Mouse (Mus musculus) liver, embryonic 16.5 days (tissue): ENCODE measurements around the gene Fam168b. TPM values are rescaled to one million over a fixed set of nuclear protein-coding genes. Genes with fewer than 3 reads are reported as not detected.

Experiments
- ATAC-seq: fragments of 200-750 bp; cut with Nextera tagmentation; 2 replicates; pipeline ENCODE4 v1.8.0; 2017; ENCODE audit warnings: low read depth, mild to moderate bottlenecking, moderate number of reproducible peaks, moderate library complexity
- H3K27ac ChIP-seq: fragments of 300-500 bp; sonication (generic); 2 replicates; pipeline ENCODE4 v1.5.1; 2014; ENCODE audit warnings: mild to moderate bottlenecking, low read length
- H3K27me3 ChIP-seq: fragments of 300-500 bp; sonication (generic); 2 replicates; pipeline ENCODE4 v1.6.1; 2014; ENCODE audit warnings: low read depth, low read length, mixed read lengths; ENCODE audit not compliant: control insufficient read depth, insufficient read depth
- H3K36me3 ChIP-seq: fragments of 300-500 bp; sonication (generic); 2 replicates; pipeline ENCODE4 v1.6.1; 2014; ENCODE audit warnings: mild to moderate bottlenecking; ENCODE audit not compliant: control insufficient read depth, insufficient read depth
- H3K4me1 ChIP-seq: fragments of 300-500 bp; sonication (generic); 2 replicates; pipeline ENCODE4 v1.6.1; 2014; ENCODE audit warnings: low read depth, low read length, mixed read lengths; ENCODE audit not compliant: control insufficient read depth
- H3K4me2 ChIP-seq: fragments of 300-500 bp; sonication (generic); 2 replicates; pipeline ENCODE4 v1.6.1; 2014; ENCODE audit warnings: low read depth, low read length, mixed read lengths
- H3K4me3 ChIP-seq: fragments of 300-500 bp; sonication (generic); 2 replicates; pipeline ENCODE4 v1.5.1; 2014; ENCODE audit warnings: low read depth, mild to moderate bottlenecking, low read length
- H3K9ac ChIP-seq: fragments of 300-500 bp; sonication (generic); 2 replicates; pipeline ENCODE4 v1.6.1; 2014; ENCODE audit warnings: low read depth, low read length
- H3K9me3 ChIP-seq: fragments of 300-500 bp; sonication (generic); replicated peaks from 2 replicates; pipeline ENCODE4 v1.6.1; 2016; ENCODE audit warnings: low read length; ENCODE audit not compliant: control insufficient read depth
- WGBS: fragments of 180-500 bp; shearing (Covaris S2); extraction: QIAGEN DNeasy Blood & Tissue Kit; methylation state at CpG from one replicate; pipeline ENCODE4 v1.1.7; 2014; ENCODE audit not compliant: insufficient replicate concordance; 5-methylcytosine and 5-hydroxymethylcytosine counted together
- polyA plus RNA-seq: library from polyadenylated mRNA; unstranded; fragments of >200 nt; fragmentation: Nextera tagmentation; extraction: Ambion mirVana; gene quantifications from 2 replicates; pipeline ENCODE4 v1.2.1, GENCODE M21; 2015

Fam168b gene
- polyA plus RNA-seq, 1 experiment from 2014 or later, result 13.5 TPM

DNA sequence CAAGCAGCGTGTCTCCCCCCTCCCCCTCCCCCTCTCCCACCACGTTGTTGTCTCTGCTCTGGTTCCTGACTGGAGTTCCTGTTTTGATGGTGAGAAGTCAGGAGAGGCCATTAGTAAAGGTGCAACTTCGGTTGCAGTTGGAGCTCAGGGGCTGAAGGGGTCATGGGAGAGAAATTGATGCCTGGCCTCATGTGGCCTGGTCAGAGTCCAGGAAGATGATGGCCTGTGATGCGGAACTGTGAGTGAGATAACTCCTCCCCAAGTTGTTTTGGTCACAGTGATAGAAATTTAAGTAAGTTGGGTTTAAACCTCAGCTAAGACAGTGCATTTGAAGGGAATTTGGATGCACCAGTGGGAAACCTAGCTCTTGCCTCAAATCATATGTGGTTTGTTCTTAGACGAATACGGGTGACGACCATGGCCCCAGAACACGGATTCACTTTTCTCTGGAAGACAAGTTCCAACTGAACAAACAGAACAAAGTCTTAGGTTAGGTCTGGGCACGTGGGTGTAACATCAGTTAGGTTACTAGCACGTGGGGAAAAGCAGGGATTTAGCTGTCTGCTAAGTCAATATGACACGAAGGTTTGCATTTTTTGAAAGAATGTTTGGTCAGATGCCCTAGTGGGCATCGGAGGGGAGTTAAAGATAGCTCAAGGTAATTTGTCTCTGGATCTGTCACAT, 12.3 kb upstream of the Fam168b start:
- no peaks in the 10 kb centered on the region for H3K27me3 ChIP-seq
- WGBS, result 53% methylated on average over 12 of the region's 12 CpGs

DNA sequence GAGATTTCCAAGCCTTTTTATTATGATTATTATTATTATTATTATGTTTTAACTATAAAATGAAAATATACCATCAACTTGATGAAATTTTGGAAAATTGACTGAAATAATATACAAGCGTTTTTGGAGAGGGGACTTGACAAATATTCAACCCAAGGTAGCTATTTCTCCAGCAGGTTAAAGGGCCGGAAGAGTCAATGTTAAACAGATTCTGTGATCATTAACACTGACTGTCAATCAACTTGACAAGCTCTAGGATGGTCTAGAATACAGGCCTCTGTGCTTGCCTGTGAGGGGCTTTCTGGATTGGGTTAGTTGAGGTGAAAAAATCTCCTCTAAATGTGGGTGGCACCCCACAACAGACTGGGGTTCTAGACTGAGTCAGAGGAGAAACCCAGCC, 10.9 kb upstream of the Fam168b start:
- H3K4me2 ChIP-seq, result no peak overlapping the region
- H3K4me1 ChIP-seq, result peaks cover 7% of the 10 kb centered on the region
- no peaks in the 10 kb centered on the region for H3K9me3 ChIP-seq
- 79% methylated on average over 2 of the region's 2 CpGs for WGBS
- ATAC-seq, result no peak
- H3K36me3 ChIP-seq, result no peaks in the 10 kb centered on the region
- no peak overlapping the region for H3K4me3 ChIP-seq
- H3K9ac ChIP-seq, result no peak overlapping the region
- H3K27me3 ChIP-seq, result no peaks in the 10 kb centered on the region
- no peak overlapping the region for H3K27ac ChIP-seq

More for the DNA sequence above, 12.3 kb upstream of the Fam168b start:
- H3K9me3 ChIP-seq, result no peaks in the 10 kb centered on the region
- H3K4me2 ChIP-seq, result no peak overlapping the region
- H3K9ac ChIP-seq, result no peak overlapping the region
- H3K27ac ChIP-seq, result no peak overlapping the region
- ATAC-seq, result no peak
- no peaks in the 10 kb centered on the region for H3K36me3 ChIP-seq
- no peak overlapping the region for H3K4me3 ChIP-seq
- peaks cover 4% of the 10 kb centered on the region; the same call in 1 of the 2 replicates for H3K4me1 ChIP-seq

DNA sequence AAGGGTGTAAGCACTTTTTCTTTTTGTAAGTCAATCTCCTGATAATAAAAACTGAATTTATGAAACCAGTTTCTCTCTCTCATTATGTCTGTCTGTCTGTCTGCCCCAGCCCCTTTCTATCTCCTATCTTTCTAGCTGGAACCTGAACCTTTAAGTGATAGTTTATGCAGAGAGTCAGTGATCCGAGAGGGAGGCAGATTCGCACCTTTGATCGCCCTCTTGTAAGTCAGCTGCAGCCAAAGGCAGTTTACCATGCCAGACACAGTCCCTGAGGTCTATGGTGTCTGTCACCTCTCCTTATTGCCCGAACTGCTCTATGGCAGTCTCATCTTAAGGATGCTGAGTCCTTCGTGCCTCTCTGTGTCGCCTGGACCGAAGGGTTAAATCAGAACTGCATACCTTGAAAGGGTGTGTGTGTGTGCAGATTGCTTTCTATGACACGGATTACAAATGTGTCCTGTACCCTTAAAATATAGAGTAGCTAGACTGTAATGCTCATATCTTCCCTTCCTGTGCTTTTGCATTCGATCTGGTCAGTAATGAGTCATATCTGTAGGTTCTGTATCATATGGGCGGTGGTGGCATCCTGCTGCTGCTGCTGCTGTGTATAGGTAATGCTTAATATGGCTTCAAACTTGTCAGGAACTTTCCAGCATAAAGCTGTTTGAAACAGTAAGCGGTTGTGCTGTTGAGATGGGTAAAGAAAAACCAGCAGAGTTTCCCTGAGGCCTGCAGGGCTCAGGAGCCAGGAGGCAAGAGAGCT, 9.4 kb upstream of the Fam168b start:
- H3K27me3 ChIP-seq, result no peaks in the 10 kb centered on the region
- H3K36me3 ChIP-seq, result no peaks in the 10 kb centered on the region
- no peaks in the 10 kb centered on the region for H3K9me3 ChIP-seq
- H3K4me3 ChIP-seq, result no peak overlapping the region
- H3K4me2 ChIP-seq, result no peak overlapping the region
- ATAC-seq, result no peak
- peaks cover 7% of the 10 kb centered on the region for H3K4me1 ChIP-seq
- 69% methylated on average over 11 of the region's 11 CpGs for WGBS
- H3K9ac ChIP-seq, result no peak overlapping the region
- no peak overlapping the region for H3K27ac ChIP-seq

DNA sequence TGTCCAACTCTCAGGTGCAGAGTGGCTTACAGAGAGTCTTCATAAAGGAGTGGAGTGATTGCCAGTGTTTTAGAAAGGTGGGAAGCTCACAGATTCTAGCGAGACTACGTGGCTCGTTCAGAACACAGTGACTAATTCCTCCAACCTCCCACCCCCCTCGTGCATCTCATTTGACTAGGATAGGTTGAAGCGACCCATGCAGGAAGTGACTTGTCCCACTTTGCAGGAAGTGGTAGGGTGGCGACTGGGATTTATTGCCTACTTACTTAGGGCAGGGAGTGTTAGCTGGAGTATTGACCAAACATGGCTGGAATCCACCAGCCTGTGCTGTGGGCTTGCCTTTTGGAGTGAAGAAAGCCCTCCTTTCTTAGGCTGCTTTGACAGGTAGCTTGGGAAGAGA, 8.7 kb upstream of the Fam168b start:
- no peaks in the 10 kb centered on the region for H3K36me3 ChIP-seq
- no peaks in the 10 kb centered on the region for H3K9me3 ChIP-seq
- H3K4me1 ChIP-seq, result peaks cover 7% of the 10 kb centered on the region
- H3K27ac ChIP-seq, result no peak overlapping the region
- WGBS, result 27% methylated on average over 6 of the region's 6 CpGs
- H3K27me3 ChIP-seq, result no peaks in the 10 kb centered on the region
- no peak overlapping the region for H3K9ac ChIP-seq
- H3K4me3 ChIP-seq, result no peak overlapping the region
- no peak for ATAC-seq
- no peak overlapping the region for H3K4me2 ChIP-seq

DNA sequence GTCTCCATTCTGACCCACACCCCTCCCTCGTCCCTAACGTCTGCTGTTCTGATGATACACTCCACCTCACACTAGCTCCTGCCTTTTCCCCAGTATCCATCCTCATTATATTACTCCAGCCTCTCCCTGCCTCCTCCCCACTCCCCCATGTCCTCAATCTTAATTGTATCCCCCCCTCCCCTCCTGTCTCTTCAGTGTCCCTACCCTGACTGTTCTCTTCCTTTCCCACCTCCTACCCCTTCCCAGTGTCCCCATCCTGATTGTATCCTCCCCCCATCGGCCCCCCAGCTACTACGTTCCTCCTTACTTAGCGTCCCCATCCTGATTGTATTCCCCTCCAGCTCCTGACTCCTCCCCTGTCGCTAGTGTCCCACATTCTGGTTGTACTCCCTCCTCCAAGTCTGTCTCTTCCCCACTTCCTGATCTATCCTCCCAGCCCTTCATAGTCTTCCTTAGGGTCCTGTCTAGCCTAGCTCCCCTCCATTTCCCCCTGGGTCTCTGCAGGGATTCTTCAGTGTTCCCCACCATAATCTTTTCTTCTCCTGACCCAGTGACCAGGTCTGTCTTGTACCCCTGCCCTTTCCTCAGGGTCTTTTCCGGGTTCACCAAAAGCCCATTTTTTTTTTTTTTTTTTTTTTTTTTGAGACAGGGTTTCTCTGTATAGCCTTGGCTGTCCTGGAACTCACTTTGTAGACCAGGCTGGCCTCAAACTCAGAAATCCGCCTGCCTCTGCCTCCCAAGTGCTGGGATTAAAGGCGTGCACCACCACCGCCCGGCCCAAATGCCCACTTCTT, 7.7 kb upstream of the Fam168b start:
- peak overlapping the region; percentile 69 for H3K9ac ChIP-seq
- ATAC-seq, result no peak
- H3K36me3 ChIP-seq, result no peaks in the 10 kb centered on the region
- no peaks in the 10 kb centered on the region for H3K27me3 ChIP-seq
- H3K4me2 ChIP-seq, result peak overlapping the region; percentile 77
- 33% methylated on average over 10 of the region's 11 CpGs for WGBS
- no peaks in the 10 kb centered on the region for H3K9me3 ChIP-seq
- H3K27ac ChIP-seq, result no peak overlapping the region
- peaks cover 7% of the 10 kb centered on the region for H3K4me1 ChIP-seq
- peak overlapping the region; percentile 67 for H3K4me3 ChIP-seq

DNA sequence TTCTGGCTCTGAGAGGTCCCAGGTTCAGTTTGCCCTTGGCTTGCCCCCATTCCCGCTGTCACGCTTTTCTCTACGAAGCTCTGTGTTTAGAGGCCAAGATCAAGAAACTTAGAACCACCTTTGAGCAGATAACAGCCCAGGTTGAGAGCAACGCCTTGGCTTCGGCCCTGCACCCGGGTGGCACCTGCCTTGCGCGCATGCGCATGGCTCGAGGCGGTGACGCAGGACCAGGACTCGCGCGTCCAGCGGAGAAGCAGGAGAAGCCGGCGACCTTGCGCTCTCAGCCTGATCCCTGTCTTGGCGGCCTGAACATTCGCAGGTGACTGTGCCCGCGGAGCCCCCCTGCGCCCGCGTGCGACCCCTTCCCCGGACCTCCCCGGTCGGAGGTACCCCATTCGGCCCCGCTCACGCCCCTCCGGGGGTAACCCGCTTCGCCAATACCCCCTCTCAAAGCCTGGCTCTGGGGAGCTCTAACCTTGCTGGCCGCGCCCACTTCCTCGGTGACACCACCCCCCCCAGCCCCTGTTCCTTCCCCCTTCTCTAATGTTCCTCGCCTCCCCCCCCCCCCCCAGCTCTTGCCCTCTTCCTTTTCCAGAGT, 7.0 kb upstream of the Fam168b start, which contains the start of gene Plekhb2:
Gene Plekhb2, plus strand, starts transcription at position 232 of the 598 bp plus-strand sequence.
- Histone ChIP-seq H3K4me2 (peak within 1 kb of the TSS; percentile 77), H3K9me3 (no peaks in the 10 kb centered on the region), H3K9ac (peak within 1 kb of the TSS; percentile 69), H3K4me3 (peak within 1 kb of the TSS; percentile 67), H3K36me3 (no peaks in the 10 kb centered on the region), H3K4me1 (peaks cover 7% of the 10 kb centered on the region), H3K27me3 (no peaks in the 10 kb centered on the region), H3K27ac (peak within 1 kb of the TSS; percentile 60)
- ATAC-seq, result peak; percentile 93
- WGBS, result under 1% methylated on average over 35 of the region's 40 CpGs

DNA sequence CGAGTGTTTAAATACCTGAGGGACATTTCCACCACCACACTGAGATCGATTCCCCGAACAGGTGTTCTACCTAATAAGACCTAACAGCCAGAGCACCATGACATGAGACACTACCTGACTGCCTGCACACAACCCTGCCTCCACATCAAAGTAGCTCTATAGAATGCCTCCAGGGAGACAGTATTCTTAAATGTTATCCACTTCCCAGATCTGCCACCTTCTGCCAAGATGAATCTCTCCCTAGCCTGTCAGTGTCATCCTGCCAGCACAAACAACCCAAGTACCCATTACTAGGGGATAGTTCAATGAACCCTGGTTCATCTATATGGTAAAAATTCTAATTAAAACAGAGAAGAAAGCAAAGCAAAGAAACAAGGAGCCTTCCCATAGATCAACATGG, 4.2 kb upstream of the Fam168b start:
- H3K36me3 ChIP-seq, result no peaks in the 10 kb centered on the region
- WGBS, result 74% methylated on average over 3 of the region's 3 CpGs
- H3K9me3 ChIP-seq, result no peaks in the 10 kb centered on the region

DNA sequence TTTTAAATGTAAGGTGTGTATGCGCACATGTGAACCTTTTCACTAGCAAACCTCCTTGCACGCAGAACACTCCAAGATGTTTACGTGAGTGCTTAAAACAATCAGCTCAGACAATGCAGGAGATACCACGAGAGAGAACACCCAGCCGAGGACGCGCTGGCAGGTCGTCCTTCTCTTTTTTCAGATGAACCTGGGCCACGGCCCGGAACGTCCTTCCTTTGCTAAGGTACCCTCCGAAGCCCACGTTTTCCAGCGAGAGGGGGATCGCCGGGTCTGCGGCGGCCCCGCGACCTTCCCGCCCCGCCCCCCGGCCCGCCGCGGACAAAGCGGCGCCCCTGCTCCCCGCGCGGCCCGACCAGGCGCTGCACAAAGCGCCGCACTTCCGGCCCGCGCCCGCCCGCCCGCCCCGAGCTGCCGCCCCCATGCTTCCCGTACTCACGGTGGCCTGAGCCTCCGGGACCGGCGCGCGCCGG, 440 bp downstream of the Fam168b start:
- Histone ChIP-seq H3K9ac (peak overlapping the region; percentile 87), H3K4me2 (peak overlapping the region; percentile 71), H3K4me1 (peaks cover 30% of the 10 kb centered on the region), H3K4me3 (peak overlapping the region; percentile 74), H3K27ac (peak overlapping the region; percentile 84), H3K27me3 (no peaks in the 10 kb centered on the region), H3K9me3 (no peaks in the 10 kb centered on the region), H3K36me3 (no peaks in the 10 kb centered on the region)
- peak; percentile 84 for ATAC-seq
- under 1% methylated on average over 27 of the region's 51 CpGs for WGBS

More for the DNA sequence above, 4.2 kb upstream of the Fam168b start:
- H3K4me3 ChIP-seq, result no peak overlapping the region
- H3K4me1 ChIP-seq, result peaks cover 12% of the 10 kb centered on the region
- no peak for ATAC-seq
- H3K27me3 ChIP-seq, result no peaks in the 10 kb centered on the region
- no peak overlapping the region for H3K27ac ChIP-seq
- H3K9ac ChIP-seq, result no peak overlapping the region
- H3K4me2 ChIP-seq, result no peak overlapping the region
